Mouse (Mus musculus) bone marrow macrophage, adult 2 months (primary cell): ENCODE measurements around the gene Zfp444. TPM values are rescaled to one million over a fixed set of nuclear protein-coding genes. Genes with fewer than 3 reads are reported as not detected.

Experiments used
- H3K27ac ChIP-seq: 2 replicates; pipeline ENCODE4 v1.5.1; 2012; ENCODE audit warnings: low read depth, low read length; ENCODE audit not compliant: insufficient read depth
- H3K4me1 ChIP-seq: 2 replicates; pipeline ENCODE4 v1.6.1; 2012; ENCODE audit warnings: low read length; ENCODE audit not compliant: control insufficient read depth, insufficient read depth
- H3K4me3 ChIP-seq: 2 replicates; pipeline ENCODE4 v1.5.1; 2012; ENCODE audit warnings: mild to moderate bottlenecking, low read length, moderate library complexity; ENCODE audit not compliant: insufficient read depth
- CTCF ChIP-seq: IDR thresholded peaks from 2 replicates; pipeline ENCODE4 v1.5.1; 2012; ENCODE audit warnings: low read depth, mild to moderate bottlenecking, low read length, moderate library complexity
- POLR2A ChIP-seq: IDR thresholded peaks from 2 replicates; pipeline ENCODE4 v1.6.1; 2012; ENCODE audit warnings: mild to moderate bottlenecking, low read depth, low read length, borderline replicate concordance
- polyA plus RNA-seq: library from polyadenylated mRNA; stranded (reverse); fragments of >200 nt; gene quantifications from 2 replicates; pipeline ENCODE4 v1.2.4, GENCODE M21; 2012; ENCODE audit not compliant: missing spikeins, insufficient read depth, insufficient read length

The Zfp444 gene
- polyA plus RNA-seq, 1 experiment = 21.8 TPM

- H3K27ac ChIP-seq = no peak overlapping the region
- no peak for TF ChIP-seq POLR2A
- TF ChIP-seq CTCF = no peak
- H3K4me1 ChIP-seq = peaks cover 83% of the 10 kb centered on the region
Measured at GRCm38 (mm10) chr7:6147688-6148087, 24.3 kb upstream of the Zfp444 start.

GRCm38 (mm10) chr7:6151266-6151665, 20.8 kb upstream of the Zfp444 start:
- no peak for TF ChIP-seq POLR2A
- TF ChIP-seq CTCF = no peak
- peaks cover 73% of the 10 kb centered on the region for H3K4me1 ChIP-seq
- H3K4me3 ChIP-seq = peak overlapping the region; percentile 25
- H3K27ac ChIP-seq = peak overlapping the region; percentile 82

More at GRCm38 (mm10) chr7:6147688-6148087, 24.3 kb upstream of the Zfp444 start:
- no peak overlapping the region for H3K4me3 ChIP-seq

GRCm38 (mm10) chr7:6152036-6152435, 20.0 kb upstream of the Zfp444 start:
- H3K27ac ChIP-seq = peak overlapping the region; percentile 82
- H3K4me3 ChIP-seq = no peak overlapping the region
- H3K4me1 ChIP-seq = peaks cover 72% of the 10 kb centered on the region
- TF ChIP-seq POLR2A (no peak), CTCF (no peak)

- no peak for TF ChIP-seq CTCF
- TF ChIP-seq POLR2A = no peak
- Histone ChIP-seq H3K27ac (peak overlapping the region; percentile 95), H3K4me1 (peaks cover 63% of the 10 kb centered on the region), H3K4me3 (no peak overlapping the region)
Measured at GRCm38 (mm10) chr7:6153131-6153530, 18.9 kb upstream of the Zfp444 start.

GRCm38 (mm10) chr7:6154164-6154563, 17.9 kb upstream of the Zfp444 start:
- peaks cover 53% of the 10 kb centered on the region for H3K4me1 ChIP-seq
- TF ChIP-seq CTCF (no peak), POLR2A (no peak)
- peak overlapping the region; percentile 95 for H3K27ac ChIP-seq
- H3K4me3 ChIP-seq = peak overlapping the region; percentile 87

- Histone ChIP-seq H3K4me1 (peaks cover 45% of the 10 kb centered on the region), H3K4me3 (peak overlapping the region; percentile 87), H3K27ac (peak overlapping the region; percentile 95)
- no peak for TF ChIP-seq CTCF
- 0 out of 2 replicates have a peak, but pooled peaks have one; percentile 7 for TF ChIP-seq POLR2A
Measured at GRCm38 (mm10) chr7:6155031-6155872, 16.8 kb upstream of the Zfp444 start.

GRCm38 (mm10) chr7:6155901-6156411, 16.1 kb upstream of the Zfp444 start, which contains the start of gene Zfp787:
TSS of gene Zfp787 (minus strand) at chr7:6155997.
- Histone ChIP-seq H3K4me3 (peak within 1 kb of the TSS; percentile 87), H3K4me1 (peaks cover 41% of the 10 kb centered on the region), H3K27ac (peak within 1 kb of the TSS; percentile 95)
- TF ChIP-seq CTCF (no peak), POLR2A (no peak)

- peak overlapping the region; percentile 87 for H3K4me3 ChIP-seq
- peaks cover 30% of the 10 kb centered on the region for H3K4me1 ChIP-seq
- H3K27ac ChIP-seq = no peak overlapping the region
- no peak for TF ChIP-seq POLR2A
- TF ChIP-seq CTCF = no peak
Measured at GRCm38 (mm10) chr7:6156901-6157472, 15.0 kb upstream of the Zfp444 start.

- Histone ChIP-seq H3K27ac (no peak overlapping the region), H3K4me3 (no peak overlapping the region), H3K4me1 (peaks cover 27% of the 10 kb centered on the region)
- TF ChIP-seq POLR2A (no peak), CTCF (no peak)
Measured at GRCm38 (mm10) chr7:6157479-6157878, 14.5 kb upstream of the Zfp444 start.

- TF ChIP-seq POLR2A = no peak
- no peak for TF ChIP-seq CTCF
- no peak overlapping the region for H3K4me3 ChIP-seq
- H3K27ac ChIP-seq = no peak overlapping the region
- H3K4me1 ChIP-seq = peaks cover 8% of the 10 kb centered on the region
Measured at GRCm38 (mm10) chr7:6159604-6160003, 12.4 kb upstream of the Zfp444 start.
